Mouse (Mus musculus): ENCODE data around the gene Mtmr14. TPM values are rescaled to one million over a fixed set of nuclear protein-coding genes. Genes with fewer than 3 reads are reported as not detected.
A peak's percentile ranks its signal among the peaks of the same experiment; 100 is the strongest.

The Mtmr14 gene
- polyA plus RNA-seq, 1 experiment = 38.6 TPM

- DNase-seq (ENCODE audit: low read depth) = peak; percentile 42
- TF ChIP-seq CTCF (IDR thresholded peaks at IDR 0.05; ENCODE audit: borderline replicate concordance, extremely low read depth, insufficient read depth, insufficient read length) = peak; percentile 51; the same call in 1 of the 2 replicates
- no peak for TF ChIP-seq POLR2A (IDR thresholded peaks at IDR 0.05; ENCODE audit: borderline replicate concordance, extremely low read depth, insufficient read depth, insufficient read length, poor library complexity, severe bottlenecking)
Measured at GRCm38 (mm10) chr6:113302258-113302657, 64.6 kb downstream of the Mtmr14 start.

- peak; percentile 100 for DNase-seq (ENCODE audit: low read depth)
- no peak for TF ChIP-seq CTCF (IDR thresholded peaks at IDR 0.05; ENCODE audit: borderline replicate concordance, extremely low read depth, insufficient read depth, insufficient read length)
- no peak for TF ChIP-seq POLR2A (IDR thresholded peaks at IDR 0.05; ENCODE audit: borderline replicate concordance, extremely low read depth, insufficient read depth, insufficient read length, poor library complexity, severe bottlenecking)
Measured at GRCm38 (mm10) chr6:113306322-113306985, 68.8 kb downstream of the Mtmr14 start.

- TF ChIP-seq POLR2A (IDR thresholded peaks at IDR 0.05; ENCODE audit: borderline replicate concordance, extremely low read depth, insufficient read depth, insufficient read length, poor library complexity, severe bottlenecking) (peak; percentile 51; the same call in 1 of the 2 replicates), CTCF (IDR thresholded peaks at IDR 0.05; ENCODE audit: borderline replicate concordance, extremely low read depth, insufficient read depth, insufficient read length) (no peak)
- no peak for DNase-seq (ENCODE audit: low read depth)
Measured at GRCm38 (mm10) chr6:113306986-113307349, 69.3 kb downstream of the Mtmr14 start, which contains the start of gene Brpf1. Gene Brpf1, plus strand, starts transcription at chr6:113307137.

GRCm38 (mm10) chr6:113307481-113308121 is 70.0 kb downstream of the Mtmr14 start:
- peak; percentile 17 for DNase-seq (ENCODE audit: low read depth)
- no peak for TF ChIP-seq POLR2A (IDR thresholded peaks at IDR 0.05; ENCODE audit: borderline replicate concordance, extremely low read depth, insufficient read depth, insufficient read length, poor library complexity, severe bottlenecking)
- TF ChIP-seq CTCF (IDR thresholded peaks at IDR 0.05; ENCODE audit: borderline replicate concordance, extremely low read depth, insufficient read depth, insufficient read length) = no peak

- DNase-seq (ENCODE audit: low read depth) = peak; percentile 56
- no peak for TF ChIP-seq CTCF (IDR thresholded peaks at IDR 0.05; ENCODE audit: borderline replicate concordance, extremely low read depth, insufficient read depth, insufficient read length)
- no peak for TF ChIP-seq POLR2A (IDR thresholded peaks at IDR 0.05; ENCODE audit: borderline replicate concordance, extremely low read depth, insufficient read depth, insufficient read length, poor library complexity, severe bottlenecking)
Measured at GRCm38 (mm10) chr6:113308141-113308540, 70.5 kb downstream of the Mtmr14 start.

- TF ChIP-seq CTCF (IDR thresholded peaks at IDR 0.05; ENCODE audit: borderline replicate concordance, extremely low read depth, insufficient read depth, insufficient read length) (no peak), POLR2A (IDR thresholded peaks at IDR 0.05; ENCODE audit: borderline replicate concordance, extremely low read depth, insufficient read depth, insufficient read length, poor library complexity, severe bottlenecking) (no peak)
- no peak for DNase-seq (ENCODE audit: low read depth)
Measured at GRCm38 (mm10) chr6:113315972-113316371, 78.3 kb downstream of the Mtmr14 start.

- DNase-seq (ENCODE audit: low read depth) = peak; percentile 100
- TF ChIP-seq CTCF (IDR thresholded peaks at IDR 0.05; ENCODE audit: borderline replicate concordance, extremely low read depth, insufficient read depth, insufficient read length) (no peak), POLR2A (IDR thresholded peaks at IDR 0.05; ENCODE audit: borderline replicate concordance, extremely low read depth, insufficient read depth, insufficient read length, poor library complexity, severe bottlenecking) (peak; percentile 71; the same call in 1 of the 2 replicates)
Measured at GRCm38 (mm10) chr6:113326533-113327315, 89.1 kb downstream of the Mtmr14 start, which contains the start of gene Ogg1. Gene Ogg1, plus strand, starts transcription at chr6:113326972.

- TF ChIP-seq POLR2A (IDR thresholded peaks at IDR 0.05; ENCODE audit: borderline replicate concordance, extremely low read depth, insufficient read depth, insufficient read length, poor library complexity, severe bottlenecking) = no peak
- TF ChIP-seq CTCF (IDR thresholded peaks at IDR 0.05; ENCODE audit: borderline replicate concordance, extremely low read depth, insufficient read depth, insufficient read length) = no peak
- DNase-seq (ENCODE audit: low read depth) = no peak
Measured at GRCm38 (mm10) chr6:113329396-113329795, 91.8 kb downstream of the Mtmr14 start.

- no peak for DNase-seq (ENCODE audit: low read depth)
- no peak for TF ChIP-seq CTCF (IDR thresholded peaks at IDR 0.05; ENCODE audit: borderline replicate concordance, extremely low read depth, insufficient read depth, insufficient read length)
- no peak for TF ChIP-seq POLR2A (IDR thresholded peaks at IDR 0.05; ENCODE audit: borderline replicate concordance, extremely low read depth, insufficient read depth, insufficient read length, poor library complexity, severe bottlenecking)
Measured at GRCm38 (mm10) chr6:113330547-113330946, 92.9 kb downstream of the Mtmr14 start.

Other genes starting within 250 kb of the Mtmr14 start
- gene Thumpd3, start 191.6 kb upstream of the Mtmr14 start, polyA plus RNA-seq (2012; rRNA removed) = 28.5 and 29.4 TPM in 2 replicates
- gene Setd5, start 160.5 kb upstream of the Mtmr14 start, polyA plus RNA-seq (2012; rRNA removed) = 55.2 and 77.4 TPM in 2 replicates
- gene Lhfpl4, start 42.5 kb upstream of the Mtmr14 start, polyA plus RNA-seq (2012; rRNA removed) = 55.7 and 93.3 TPM in 2 replicates
- gene Cpne9, start 44.5 kb downstream of the Mtmr14 start, polyA plus RNA-seq (2012; rRNA removed) = 2.1 and 4.2 TPM in 2 replicates
- 34.5 and 37.3 TPM in 2 replicates for gene Brpf1, start 69.3 kb downstream of the Mtmr14 start, polyA plus RNA-seq (2012; rRNA removed)
- 13.2 and 25.0 TPM in 2 replicates for gene Ogg1, start 89.1 kb downstream of the Mtmr14 start, polyA plus RNA-seq (2012; rRNA removed)
- 62.7 and 64.7 TPM in 2 replicates for gene Camk1, start 106.1 kb downstream of the Mtmr14 start, polyA plus RNA-seq (2012; rRNA removed)
- 67.8 and 70.8 TPM in 2 replicates for gene Tada3, start 140.0 kb downstream of the Mtmr14 start, polyA plus RNA-seq (2012; rRNA removed)
- 117 and 127 TPM in 2 replicates for gene Arpc4, start 140.3 kb downstream of the Mtmr14 start, polyA plus RNA-seq (2012; rRNA removed)
- gene Ttll3, start 151.4 kb downstream of the Mtmr14 start, polyA plus RNA-seq (2012; rRNA removed) = 23.1 and 25.5 TPM in 2 replicates
- gene Rpusd3, start 181.5 kb downstream of the Mtmr14 start, polyA plus RNA-seq (2012; rRNA removed) = 27.6 and 50.7 TPM in 2 replicates
- gene Cidec, start 197.9 kb downstream of the Mtmr14 start, polyA plus RNA-seq (2012; rRNA removed) = 0.07 and 0.16 TPM in 2 replicates
- 60.1 and 71.0 TPM in 2 replicates for gene Jagn1, start 204.7 kb downstream of the Mtmr14 start, polyA plus RNA-seq (2012; rRNA removed)
- 0.47 and 0.63 TPM in 2 replicates for gene Il17re, start 220.6 kb downstream of the Mtmr14 start, polyA plus RNA-seq (2012; rRNA removed)
- 2.7 and 3.3 TPM in 2 replicates for gene Il17rc, start 233.6 kb downstream of the Mtmr14 start, polyA plus RNA-seq (2012; rRNA removed)
- gene Creld1, start 245.5 kb downstream of the Mtmr14 start, polyA plus RNA-seq (2012; rRNA removed) = 33.3 and 42.2 TPM in 2 replicates